Mouse (Mus musculus) adrenal gland, adult 2 months (tissue): Measurements from ENCODE around the gene Ets2. TPM values are rescaled to one million over a fixed set of nuclear protein-coding genes. Genes with fewer than 3 reads are reported as not detected.

ENCODE experiments used
- DNase-seq: peaks from one replicate; pipeline ENCODE4 v3.0.0; 2021
- polyA plus RNA-seq: library from polyadenylated mRNA; depleted of rRNA; stranded (reverse); fragments of >200 nt; gene quantifications from 2 replicates; pipeline ENCODE4 v1.2.3, GENCODE M21; 2012; rRNA removed
- total RNA-seq, 2 experiments: library from RNA; stranded (reverse); gene quantifications; 2 replicates each; pipeline ENCODE4 v1.2.3; 2021

Gene Ets2
- total and polyA plus RNA-seq, 3 experiments: 40.1 to 97.9 (median 47.7) TPM

GRCm38 (mm10) chr16:95767246-95767645 is 65.4 kb downstream of the Ets2 start:
- no peak for DNase-seq

DNA sequence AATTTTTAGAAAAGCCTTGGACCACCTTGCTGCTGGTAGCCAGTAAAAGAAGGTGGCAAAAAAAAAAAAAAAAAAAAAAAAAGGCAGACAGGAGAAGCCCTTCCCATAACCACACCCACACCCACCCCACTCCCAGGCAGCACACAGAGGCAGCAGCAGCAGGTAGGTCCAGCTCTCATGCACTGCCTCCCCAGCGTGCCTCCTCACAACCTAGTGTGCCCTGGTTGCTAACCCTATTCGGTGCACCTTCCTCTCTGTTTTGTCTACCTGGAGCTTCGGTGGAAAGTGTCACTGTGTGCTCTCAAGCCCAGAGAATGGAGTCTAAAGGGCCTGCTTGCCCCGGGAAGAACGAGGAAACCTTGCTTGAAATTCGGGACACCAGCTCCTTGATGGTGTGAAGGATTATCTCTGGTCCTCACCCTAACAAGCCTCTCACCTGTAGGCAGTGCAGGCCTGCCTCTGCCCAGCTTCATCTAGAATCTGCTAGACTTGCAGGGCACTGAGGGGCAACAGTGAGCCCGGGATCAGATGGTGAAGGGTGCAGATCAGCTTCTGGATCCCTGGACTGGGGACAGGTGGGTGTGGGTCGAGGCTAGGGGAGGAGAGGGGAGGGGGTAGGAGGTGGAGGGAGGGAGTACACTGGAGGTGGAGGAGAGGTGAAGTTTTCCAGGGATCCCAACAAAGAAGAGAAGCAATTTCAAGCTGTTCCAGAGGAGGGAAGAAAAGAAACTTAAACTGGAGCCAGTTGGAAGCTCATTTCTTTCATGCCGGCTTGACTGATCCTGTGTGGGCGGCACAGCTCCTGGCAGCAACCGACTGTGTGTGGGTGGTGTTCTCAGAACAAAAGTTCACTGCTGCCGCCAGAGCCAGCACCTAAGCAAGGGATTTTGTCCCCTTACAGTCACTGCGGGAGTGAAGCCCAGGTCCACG is 67.5 kb downstream of the Ets2 start:
- DNase-seq: peak; percentile 58

- DNase-seq: no peak
Observed at GRCm38 (mm10) chr16:95769996-95770334, 68.1 kb downstream of the Ets2 start.

DNA sequence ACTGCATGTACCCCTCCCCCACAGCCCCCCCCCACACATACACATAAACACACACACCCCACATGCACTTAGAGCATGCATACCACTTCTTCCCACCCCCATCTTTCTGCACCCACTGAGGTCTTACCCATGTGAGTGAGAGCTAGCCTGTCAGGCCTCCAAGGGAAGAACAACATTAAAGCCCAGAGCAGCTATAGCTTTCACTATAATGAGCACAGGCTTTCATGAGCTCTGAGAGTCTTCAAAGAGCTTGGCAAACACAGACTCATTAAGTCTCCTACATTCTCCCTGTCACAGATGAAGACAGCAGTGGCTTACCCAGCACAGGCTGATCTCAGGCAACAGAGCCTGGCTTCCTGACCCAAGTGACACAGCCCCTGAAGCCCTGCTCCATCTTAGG is 68.5 kb downstream of the Ets2 start:
- DNase-seq: no peak

Other genes with a start within 250 kb of the Ets2 start
- gene Erg, start 115.5 kb upstream of the Ets2 start, total RNA-seq: 10 to 100 TPM; 14.0 to 18.3 TPM
- 13.8 and 14.2 TPM in 2 replicates for gene Erg, start 115.5 kb upstream of the Ets2 start, polyA plus RNA-seq